Mouse (Mus musculus) frontal cortex, postnatal 14 days (tissue): ENCODE measurements around the gene Stx11.
"Not testable (repeated sequence)": the region's sequence is repeated elsewhere in the genome, so short reads cannot be mapped to it uniquely, and the experiment has no call there.

ENCODE experiments used
- DNase-seq, 2 experiments: peaks; one replicate each; pipeline ENCODE4 v3.0.0; 2022; ENCODE audit warnings: low spot score in 2 of 2

Stx11 gene

DNA sequence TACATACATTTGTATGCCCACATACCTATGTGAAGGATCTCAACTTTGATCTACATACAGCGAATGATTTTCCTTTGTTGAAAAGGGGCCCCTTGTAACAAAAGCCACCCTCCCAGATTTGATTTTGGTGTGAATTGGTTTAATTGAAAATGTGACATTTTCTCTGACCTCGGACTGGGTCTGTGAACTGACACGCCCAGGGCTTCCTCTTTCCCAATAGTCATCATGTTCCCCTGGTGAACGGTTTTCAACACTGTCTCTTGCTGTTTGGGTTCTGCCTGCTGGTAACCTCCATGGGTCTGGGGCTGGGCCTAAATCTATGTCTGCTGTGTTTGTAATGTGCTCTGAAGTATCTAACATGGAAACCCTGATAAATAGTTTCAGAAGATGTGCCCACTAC, 6.8 kb downstream of the Stx11 start:
- DNase-seq = no peak

DNA sequence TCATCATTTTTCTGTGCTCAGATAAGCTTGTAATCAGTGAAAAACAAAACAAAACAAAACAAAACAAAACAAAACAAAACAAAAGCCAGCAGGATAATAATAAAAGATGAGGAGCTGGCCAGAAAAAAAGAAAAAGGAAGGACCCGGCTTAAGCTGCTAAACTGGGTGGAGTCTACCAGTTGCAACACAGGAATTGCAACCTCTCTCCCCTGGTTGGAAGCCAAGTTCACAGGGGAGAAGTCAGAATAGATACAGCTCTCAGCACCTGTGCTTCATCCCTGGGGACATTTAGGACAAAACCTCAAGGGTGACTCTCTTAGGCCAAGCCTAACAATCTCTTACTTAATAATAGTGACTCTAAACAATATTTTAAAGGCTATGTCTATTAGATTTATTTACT, 8.3 kb downstream of the Stx11 start:
- DNase-seq = no peak

DNA sequence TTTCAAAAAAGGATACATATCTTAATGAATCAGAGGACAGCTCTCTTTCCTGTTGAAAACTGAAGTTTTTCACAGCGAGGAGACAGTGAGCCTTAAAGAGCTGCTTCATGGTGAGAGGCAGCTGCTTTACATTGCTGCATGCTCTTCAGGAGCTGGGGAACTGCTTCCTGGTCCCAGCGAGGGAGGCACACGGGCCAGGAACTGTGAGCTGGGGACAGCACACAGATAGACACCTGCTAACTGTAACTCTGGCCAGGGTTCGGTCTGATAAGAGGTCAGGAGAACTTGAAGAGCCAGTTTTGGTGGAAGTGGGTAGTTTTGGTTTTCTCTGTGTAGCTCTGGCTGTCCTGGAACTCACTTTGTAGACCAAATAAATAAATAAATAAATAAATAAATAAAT, 12.7 kb downstream of the Stx11 start:
- not testable (repeated sequence) for DNase-seq

DNA sequence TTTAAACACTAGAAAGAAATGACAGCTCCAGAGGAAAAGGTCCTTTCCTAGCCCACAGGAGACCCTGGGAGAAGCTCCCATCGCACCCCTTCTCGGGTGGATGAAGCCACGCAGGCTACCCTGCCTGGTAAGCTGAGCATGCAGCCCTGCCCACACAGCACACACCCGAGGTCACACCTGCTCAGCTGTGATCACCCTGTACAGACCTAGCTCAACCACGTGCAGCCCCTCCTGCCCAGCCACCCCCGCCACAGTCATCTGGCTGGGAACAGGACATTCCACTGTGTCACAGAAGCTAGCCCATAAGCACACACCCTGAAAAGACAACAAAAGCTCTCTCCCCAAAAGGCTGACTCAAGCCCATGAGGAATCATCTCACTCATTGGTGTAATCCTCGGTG, 14.8 kb downstream of the Stx11 start:
- no peak for DNase-seq

DNA sequence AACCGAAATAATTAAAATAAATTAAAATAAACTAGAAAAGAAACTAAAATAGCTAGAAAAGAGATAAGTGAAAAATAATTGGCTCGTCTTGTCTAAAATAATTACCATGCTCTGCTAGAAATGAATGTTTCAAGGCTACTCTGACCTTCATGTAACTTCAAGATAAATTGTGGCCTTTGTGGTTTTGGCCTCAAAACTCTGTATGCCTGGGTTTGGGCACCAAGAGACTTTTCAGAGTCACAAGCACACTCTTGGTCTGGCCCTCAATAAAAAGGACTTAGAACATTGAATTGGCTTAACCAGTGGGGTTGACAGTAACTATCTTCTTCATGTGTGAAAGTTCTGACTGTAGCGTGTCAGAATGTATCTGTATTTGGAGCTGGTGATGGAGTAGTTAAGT, 16.5 kb downstream of the Stx11 start:
- DNase-seq = no peak

DNA sequence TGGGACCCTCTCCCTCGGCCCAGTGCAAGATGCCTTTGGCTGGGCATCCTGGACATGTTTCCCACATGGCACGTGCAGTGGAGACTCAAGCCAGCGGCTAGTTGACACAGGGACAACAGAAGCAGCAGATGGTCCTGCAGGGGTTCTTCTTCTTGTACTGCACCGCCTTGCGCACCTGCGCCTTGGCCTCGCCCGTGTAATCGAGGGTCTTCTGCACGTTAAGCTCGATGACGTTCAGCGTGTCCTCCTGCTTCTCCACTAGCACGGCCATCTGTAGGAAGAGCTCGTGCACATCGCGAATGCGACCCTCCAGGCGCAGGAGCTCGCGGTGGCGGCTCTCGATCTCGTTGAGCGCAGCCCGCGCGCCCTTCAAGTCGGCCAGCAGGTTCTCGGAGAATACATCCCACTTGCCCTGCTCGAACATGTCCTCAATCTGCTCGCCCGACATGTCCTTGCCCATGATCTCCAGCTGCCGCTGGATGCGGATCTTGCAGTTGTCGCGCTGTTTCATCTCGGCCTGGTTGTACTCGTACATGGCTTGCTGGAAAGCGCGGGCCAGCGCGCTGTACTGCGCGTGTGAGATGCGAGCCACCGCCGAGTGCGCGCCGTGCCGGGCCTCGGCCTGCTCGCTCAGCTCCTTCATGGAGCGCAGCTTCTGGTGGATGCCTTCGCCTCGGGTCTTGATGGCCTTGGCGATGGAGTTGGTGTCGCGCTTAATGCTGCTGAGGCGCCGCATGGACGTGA, 22.9 kb downstream of the Stx11 start:
- DNase-seq = peak in 1 of 2 experiments; percentile 37

DNA sequence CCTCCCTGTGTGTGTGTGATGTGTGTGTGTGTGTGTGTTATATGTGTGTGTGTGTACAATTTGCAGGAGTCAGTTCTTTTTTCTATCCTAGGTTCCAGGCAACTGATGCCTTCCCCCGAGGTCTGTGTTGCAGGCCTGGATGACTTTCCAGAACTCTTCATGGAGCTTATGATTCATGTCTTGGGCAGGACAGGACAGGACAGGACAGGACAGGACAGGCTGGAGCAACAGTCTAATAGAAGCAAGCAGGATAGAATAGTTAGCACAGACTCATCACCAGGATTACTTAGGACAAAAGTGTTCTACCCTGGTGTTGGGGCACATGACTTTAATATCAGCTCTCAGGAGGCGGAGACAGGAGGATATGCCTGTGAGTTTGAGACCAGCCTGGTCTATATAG, 25.3 kb downstream of the Stx11 start:
- no peak for DNase-seq

DNA sequence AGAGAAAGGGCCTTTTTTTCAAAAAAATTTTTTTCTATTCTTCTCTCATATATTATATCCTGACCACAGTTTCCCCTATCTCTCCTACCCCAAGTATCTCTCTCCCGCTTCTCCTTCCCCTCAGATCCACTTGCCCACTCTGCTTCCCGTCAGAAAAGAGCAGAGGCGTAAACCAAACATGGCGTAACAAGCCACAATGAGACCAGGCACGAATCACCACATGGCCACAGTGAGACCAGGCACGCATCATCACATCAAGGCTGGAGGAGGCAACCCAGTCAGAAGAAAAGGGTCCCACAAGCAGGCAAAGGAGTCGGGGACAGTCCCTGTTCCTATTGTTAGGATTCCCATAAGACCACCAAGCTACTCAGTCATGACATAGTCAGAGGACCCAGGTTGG, 28.0 kb downstream of the Stx11 start:
- no peak for DNase-seq

DNA sequence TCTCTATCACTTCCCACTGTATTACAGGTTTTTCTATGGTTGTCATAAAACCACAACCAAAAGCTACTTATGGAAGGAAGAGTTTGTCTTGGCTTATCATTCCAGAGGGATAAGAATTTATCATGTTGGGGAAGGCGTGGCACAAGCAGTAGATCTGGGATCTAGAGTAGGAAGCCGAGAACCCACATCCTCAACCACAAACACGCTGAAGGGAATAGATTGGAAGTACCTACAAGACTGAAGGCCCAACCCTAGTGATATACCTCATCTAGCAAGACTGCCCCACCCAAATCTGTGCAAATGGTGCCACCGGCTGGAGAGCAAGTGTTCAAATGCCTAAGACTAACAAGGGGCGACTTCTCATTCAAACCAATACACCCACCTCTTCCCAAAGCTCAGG, 28.5 kb downstream of the Stx11 start:
- no peak for DNase-seq

DNA sequence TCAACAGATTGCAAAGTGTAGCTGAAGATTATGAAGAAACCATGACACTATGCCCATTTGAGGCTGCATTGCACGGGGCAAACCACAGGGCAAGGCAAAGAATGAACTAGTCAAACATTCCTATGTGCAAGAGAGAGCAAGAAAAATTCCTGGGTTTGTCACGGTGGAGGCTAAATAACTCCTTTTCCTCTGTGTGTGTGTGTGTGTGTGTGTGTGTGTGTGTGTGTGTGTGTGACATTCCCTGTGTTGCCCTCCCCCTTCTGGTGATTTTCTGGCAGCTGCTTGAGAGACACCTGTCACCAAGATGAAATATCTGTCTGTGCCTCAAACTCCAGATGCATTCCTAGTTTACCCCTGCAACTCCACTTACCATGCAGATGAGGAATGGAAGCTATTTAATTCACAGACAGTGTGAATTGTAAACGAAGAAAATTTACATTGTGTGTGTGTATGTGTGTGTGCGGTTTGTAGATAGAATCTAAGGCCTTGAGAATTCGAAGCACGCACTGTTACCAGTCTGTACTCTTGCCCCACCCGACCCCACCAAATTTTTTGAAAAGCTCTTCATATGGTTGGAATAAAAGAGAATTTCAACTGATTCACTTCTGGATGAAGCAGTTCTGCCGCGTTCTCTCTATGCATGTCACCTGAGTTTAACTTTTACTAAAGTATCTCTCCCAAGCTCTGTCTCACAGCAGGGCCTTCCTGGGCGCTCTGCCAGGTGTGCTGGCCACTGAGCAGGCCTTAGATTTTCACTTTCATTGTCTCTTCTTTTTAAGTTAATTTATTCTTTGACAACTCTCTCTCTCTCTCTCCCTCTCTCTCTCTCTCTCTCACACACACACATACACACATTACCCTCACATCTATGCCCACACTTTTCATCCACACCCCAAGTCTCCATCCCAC, 32.4 kb downstream of the Stx11 start:
- no peak for DNase-seq

DNA sequence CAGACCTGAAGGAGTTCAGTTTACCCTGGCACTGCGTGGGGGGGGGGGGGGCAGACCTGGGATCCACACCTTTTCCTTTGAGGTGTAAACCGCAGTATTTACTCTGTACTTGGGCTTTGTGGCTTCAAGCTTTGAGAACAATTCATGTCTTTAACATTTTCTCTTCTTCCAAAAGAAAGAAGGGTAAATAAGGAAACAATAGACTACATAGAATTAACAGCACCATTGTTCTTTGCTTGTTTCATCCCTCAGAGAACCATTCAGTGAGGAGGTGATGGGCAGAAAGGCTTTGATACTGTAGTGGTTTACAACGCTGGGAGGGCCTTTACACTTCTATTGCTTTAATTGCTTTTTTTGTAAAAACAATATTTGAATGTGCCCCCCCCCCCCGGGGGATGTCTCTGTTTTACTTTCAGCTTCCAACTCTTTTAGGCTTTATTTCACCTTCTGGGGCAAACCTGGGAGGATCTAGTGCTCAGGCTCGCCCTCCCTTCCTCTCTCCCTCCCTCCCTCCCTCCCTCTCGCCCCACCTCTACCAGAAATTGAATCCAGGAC, 33.7 kb downstream of the Stx11 start:
- no peak for DNase-seq

DNA sequence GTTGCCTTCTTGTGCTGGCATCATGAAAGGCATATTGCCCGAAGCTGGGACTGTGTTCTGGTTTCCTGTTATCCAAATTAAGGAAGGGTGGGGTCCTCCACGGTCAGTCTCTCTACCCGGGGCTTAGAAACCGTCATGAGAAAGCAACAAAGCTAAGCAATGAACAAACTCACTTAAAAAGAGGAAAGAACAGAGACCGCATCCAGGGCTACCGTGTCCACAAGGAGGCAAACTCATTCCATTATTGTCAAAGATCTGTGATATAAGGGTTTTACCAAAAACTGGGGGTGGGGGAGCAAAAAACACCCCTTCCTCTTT, 34.3 kb downstream of the Stx11 start:
- no peak for DNase-seq

DNA sequence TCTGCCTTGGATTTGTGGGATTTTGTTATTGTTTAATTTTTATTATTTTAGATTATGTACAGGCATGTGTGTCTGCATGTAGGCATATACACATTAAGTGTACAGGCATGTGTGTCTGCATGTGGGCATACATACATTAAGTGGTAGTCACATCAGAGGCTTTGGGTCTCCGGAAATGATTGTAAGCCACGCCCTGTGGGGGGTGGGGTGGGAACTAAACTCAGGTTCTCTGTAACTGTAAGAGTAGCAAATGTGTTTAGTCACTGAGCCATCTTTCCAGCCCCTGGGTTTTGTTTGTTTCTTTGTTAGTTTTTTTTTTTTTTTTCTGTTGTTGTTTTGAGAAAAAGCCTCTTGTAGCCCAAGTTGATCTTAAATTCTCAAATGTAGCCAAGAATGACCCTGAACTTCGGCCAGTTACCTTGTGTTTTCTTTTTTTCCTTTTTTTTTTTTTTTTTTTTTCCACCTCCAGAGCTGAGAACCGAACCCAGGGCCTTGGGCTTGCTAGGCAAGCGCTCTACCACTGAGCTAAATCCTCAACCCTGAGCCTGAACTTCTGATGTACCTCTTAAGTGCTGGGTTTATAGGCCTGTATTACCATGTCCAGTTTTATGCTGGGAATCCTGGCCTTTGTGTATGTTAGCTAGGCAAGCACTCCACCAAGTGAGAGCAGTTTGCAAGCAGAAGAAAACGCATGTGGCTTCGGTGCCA, 34.8 kb downstream of the Stx11 start:
- DNase-seq = no peak

DNA sequence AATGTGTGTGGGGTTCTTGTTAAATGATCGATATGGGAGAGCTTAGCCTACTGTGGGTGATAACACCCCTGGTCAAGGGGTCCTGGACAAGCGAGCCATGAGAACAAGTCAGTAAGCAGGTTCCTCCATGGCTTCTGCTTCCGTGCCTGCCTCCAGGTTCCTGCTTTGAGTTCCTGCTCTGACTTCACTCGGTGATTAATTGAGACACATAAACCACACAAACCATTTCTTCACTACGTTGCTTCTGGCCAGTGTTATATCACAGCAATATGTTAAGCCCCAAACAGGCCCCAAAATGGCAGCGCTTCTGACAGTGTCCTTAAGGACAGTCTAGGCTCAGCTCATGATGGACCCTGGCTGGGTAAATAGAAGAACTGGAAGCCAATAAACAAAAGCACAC, 35.9 kb downstream of the Stx11 start:
- DNase-seq = no peak

DNA sequence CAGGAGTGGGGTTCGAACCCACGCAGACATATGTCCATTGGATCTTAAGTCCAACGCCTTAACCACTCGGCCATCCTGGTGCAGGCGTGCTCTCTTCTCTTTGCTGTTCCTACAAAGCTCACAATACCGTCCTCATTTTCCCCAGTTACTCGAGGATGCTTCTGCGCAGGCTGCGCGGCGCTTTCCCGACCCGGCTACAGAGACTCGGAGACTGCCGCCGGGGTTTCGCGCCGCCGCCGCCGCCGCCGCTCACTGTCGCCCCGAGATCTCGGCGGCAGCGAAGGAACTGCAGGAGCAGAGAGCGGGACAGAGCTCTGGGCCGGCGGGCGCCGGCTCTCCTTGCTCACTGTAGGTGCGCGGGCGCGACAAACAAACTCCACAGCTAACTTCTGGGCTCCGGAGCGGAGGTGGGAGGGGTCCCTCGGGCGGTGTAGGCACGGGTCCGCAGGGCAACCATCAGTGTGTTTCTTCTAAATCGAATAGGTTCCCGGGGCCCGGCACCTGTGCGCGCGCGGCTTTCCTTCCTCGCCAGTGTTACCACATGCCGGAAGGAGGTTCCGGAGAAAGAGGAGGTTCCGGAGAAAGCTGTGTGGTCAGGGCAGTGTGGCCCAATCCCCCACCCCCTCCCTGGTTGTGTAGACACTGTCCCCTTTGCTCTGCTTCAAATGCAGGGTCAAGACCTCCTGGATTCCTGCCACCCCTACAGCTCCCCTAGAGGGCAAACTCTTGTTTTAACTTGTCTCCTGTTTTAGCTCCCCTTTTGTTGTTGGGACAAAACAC, 41.3 kb downstream of the Stx11 start:
- DNase-seq = peak; percentile 93 to 100

DNA sequence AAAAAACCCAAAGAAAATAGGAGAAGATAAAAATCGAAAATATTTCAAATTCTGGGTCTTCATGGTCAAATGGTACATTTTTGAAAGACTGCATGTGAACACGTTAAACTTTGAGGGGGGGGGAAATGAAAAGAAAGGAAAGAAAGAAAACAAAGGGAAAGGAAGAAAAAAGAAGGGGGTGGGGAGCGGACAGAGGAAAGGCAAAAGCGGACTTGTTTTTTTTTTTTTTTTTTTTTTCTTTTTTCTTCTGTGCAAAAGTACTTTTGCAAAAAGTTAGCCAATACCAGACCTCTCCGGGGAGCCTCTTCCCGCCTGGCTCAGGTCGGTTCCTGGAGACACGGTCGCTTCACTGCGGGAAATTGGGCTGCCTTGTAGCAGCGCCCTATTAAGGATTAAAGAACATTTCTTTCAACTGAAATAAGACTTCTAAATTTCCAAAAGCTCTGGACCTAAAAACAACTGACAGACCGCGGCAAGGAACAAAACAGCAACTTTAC, 42.0 kb downstream of the Stx11 start:
- no peak for DNase-seq

DNA sequence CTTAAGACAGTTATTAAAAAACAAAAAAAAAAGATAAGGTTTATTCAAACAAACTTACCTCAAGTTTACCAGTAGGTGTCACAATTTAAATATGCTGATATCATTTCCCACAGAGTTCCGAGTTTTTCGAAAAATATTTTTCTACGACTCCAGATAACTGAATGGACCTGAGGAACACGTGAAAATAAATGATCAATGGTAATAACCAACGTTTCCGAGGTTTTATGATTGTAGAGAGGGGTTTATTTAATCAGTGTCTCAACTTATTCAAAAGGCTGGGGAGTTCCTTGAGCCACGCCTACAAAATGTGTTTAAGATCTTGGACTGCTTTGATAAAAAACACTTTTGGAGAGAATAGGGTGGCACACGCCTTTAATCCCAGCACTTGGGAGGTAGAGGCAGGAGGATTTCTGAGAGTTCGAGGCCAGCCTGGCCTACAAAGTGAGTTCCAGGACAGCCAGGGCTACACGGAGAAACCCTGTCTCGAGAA, 42.5 kb downstream of the Stx11 start:
- no peak for DNase-seq

DNA sequence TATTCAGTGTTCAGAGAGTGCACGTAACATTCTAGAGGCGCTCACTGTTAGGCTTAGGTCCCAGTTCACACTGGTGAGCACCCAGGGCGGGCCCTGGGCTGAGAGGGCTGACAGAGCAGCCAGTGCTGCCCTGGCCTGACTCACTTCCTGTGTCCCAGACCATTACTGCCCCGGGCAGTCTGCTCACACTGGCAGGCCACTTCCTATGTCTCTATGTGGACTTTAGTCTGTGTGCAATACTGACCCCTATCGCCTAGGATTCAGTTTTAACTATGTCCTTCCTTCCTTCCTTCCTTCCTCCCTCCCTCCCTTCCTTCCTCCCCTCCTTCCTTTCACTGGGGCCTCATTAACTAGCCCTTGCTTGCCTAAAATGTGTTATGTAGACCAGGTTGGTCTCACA, 44.8 kb downstream of the Stx11 start:
- DNase-seq = no peak

DNA sequence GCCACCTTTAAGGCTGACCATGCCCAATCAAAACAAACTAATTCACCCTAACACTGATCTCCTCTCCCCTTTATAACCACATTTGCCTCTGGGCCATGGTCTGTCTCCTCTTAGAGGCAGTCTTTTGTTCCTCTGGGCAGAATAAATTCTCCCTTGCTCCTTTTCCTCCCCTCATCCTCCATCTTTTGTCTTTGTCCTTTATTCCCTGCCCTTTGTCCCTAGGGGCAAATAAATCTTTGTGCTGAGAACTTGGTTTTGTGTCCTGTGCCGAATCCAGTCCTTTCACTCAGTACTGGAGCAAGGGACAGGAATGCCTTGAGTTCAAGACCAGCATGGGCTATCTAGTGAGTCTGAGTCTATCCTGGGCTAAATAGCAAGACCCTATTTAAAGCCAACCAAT, 46.5 kb downstream of the Stx11 start:
- no peak for DNase-seq

DNA sequence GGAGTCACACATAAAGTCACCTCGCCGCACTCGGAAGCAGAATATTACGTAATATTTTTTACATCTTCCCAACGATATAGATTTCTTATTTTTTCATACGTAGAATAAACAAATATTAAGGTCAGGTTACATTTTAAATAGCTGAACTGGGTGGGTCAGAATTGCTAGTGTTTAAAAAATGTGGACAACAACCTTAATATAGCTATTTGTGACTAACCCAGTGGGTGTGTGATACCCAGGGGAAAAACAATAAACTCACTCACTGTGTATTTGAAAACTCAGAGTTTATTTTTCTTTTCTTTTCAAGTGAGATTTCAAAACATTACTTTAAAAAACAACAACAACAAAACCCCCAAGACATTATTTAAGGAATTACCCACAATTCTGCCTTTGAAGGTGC, 47.7 kb downstream of the Stx11 start:
- DNase-seq = no peak

DNA sequence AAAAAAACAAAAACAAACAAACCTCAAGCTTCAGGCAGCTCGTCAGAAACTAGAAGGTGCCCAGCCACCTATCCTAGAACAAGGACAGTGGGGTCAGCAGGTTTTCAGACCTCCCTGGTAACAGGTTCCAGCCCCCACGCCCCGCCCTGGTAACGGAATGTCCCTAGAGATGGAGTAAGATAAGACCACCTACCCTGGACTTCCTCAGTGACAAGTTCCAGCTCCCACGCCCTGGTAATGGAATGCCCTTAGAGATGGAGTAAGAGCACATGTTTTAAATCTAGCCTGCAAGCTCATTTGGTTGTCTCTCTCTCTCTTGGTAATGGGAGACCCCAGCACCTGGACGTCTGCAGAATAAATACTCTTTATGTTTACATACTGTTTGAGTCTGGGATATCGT, 48.3 kb downstream of the Stx11 start:
- DNase-seq = no peak
